Mouse (Mus musculus): ENCODE measurements around the gene Tssc4. TPM values are rescaled to one million over a fixed set of nuclear protein-coding genes. Genes with fewer than 3 reads are reported as not detected.
A peak's percentile ranks its signal among the peaks of the same experiment; 100 is the strongest.

Tssc4 gene
- total RNA-seq, 1 experiment: 51.0 TPM

DNA sequence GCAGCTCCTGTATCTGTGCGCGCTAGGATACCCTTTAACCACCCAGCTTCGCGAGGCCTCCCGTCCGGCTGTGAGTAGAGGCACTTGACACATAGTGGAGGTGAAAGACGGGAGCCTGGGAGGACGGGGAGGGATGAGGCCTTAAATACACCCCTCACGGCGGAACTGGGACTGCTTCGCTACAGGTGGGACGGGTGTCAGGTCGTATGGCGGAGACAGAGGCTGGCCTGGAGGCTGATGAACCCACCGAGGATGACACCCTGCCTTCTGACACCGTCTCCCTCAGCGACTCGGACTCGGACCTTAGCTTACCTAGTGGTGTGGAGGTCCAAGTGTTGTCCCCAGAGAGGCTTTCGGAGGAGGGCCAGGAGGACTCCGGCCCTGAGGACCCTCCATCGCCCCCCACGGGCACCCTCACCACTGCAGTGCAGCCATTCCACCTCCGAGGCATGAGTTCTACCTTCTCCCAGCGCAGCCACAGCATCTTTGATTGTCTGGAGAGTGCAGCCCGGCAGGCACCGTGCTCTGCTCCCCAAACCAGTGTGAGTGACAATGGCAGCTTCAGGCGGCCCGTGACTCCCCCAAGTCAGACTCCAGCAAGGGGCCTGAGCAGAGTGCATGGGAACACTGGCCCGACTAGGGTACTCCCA, 827 bp downstream of the Tssc4 start:
- TF ChIP-seq CHD2 (IDR thresholded peaks at IDR 0.05; ENCODE audit: low read depth, low read length) (no peak), HCFC1 (IDR thresholded peaks at IDR 0.05; ENCODE audit: borderline replicate concordance, insufficient read depth, low read length) (no peak), ZC3H11A (IDR thresholded peaks at IDR 0.05; ENCODE audit: borderline replicate concordance, low read depth, low read length) (no peak), ZNF384 (IDR thresholded peaks at IDR 0.05; ENCODE audit: low read depth, low read length) (no peak), MAFK (IDR thresholded peaks at IDR 0.05; ENCODE audit: insufficient read depth, low read depth, low read length) (no peak)
- Histone ChIP-seq H3K9me3 (ENCODE audit: control insufficient read depth, insufficient read depth, low read depth, low read length) (no peaks in the 10 kb centered on the region), H3K27ac (ENCODE audit: insufficient read depth, low read depth, low read length, poor library complexity, severe bottlenecking) (peak overlapping the region; percentile 0; the same call in 1 of the 2 replicates), H3K4me1 (ENCODE audit: control insufficient read depth in 2 of 2, insufficient read depth in 2 of 2, low read length in 2 of 2, poor library complexity in 1 of 2) (peaks cover 0 to 15% of the 10 kb centered on the region in 2 experiments; a peak in 1 of 4 replicates), H3K9ac (ENCODE audit: insufficient read depth, low read depth, low read length, poor library complexity, severe bottlenecking) (peak overlapping the region; percentile 83), H3K4me3 (ENCODE audit: insufficient read depth in 1 of 2, low read depth in 1 of 2, low read length in 2 of 2, poor library complexity in 1 of 2, severe bottlenecking in 1 of 2) (peak overlapping the region; percentile 75 to 76), H3K36me3 (ENCODE audit: control insufficient read depth, insufficient read depth, low read length, poor library complexity, severe bottlenecking) (peaks cover 37% of the 10 kb centered on the region)
- in situ Hi-C loops (cut with MboI; ENCODE audit: low sequenced_read_pairs in 2 of 2, unreplicated experiment in 2 of 2): no loop called here
- no peak for DNase-seq (ENCODE audit: low read depth, low spot score)

DNA sequence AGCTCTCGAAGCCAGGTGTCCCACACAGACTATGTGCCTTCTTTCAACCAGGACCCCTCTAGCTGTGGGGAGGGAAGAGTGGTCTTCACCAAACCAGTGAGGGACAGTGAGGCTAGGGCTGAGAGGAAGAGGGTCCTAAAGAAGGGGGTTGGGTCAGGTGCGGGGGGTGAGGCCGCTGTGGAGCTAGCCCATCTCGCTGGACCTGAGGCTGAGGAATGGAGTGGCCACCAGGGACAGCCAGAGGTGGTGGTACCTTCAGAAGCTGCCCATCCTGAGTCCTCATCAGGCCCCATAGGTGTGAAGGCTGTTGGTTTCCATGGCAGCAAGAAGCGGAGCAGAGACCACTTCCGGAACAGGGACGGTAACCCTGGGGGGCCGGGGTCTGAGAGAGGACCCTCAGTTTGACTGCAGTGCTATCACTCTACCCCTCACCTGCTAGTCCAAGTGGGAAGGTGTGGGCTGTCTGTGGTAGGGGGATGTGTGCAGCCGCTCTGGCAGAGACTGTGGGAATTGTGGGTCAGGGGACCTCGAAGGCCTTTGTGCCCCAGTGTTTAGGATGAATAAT, 1.5 kb downstream of the Tssc4 start:
- H3K27ac ChIP-seq (ENCODE audit: insufficient read depth, low read depth, low read length, poor library complexity, severe bottlenecking): no peak overlapping the region
- TF ChIP-seq MAFK (IDR thresholded peaks at IDR 0.05; ENCODE audit: insufficient read depth, low read depth, low read length) (no peak), CHD2 (IDR thresholded peaks at IDR 0.05; ENCODE audit: low read depth, low read length) (no peak), HCFC1 (IDR thresholded peaks at IDR 0.05; ENCODE audit: borderline replicate concordance, insufficient read depth, low read length) (no peak), ZC3H11A (IDR thresholded peaks at IDR 0.05; ENCODE audit: borderline replicate concordance, low read depth, low read length) (no peak), ZNF384 (IDR thresholded peaks at IDR 0.05; ENCODE audit: low read depth, low read length) (no peak)
- peak overlapping the region; percentile 83 for H3K9ac ChIP-seq (ENCODE audit: insufficient read depth, low read depth, low read length, poor library complexity, severe bottlenecking)
- DNase-seq (ENCODE audit: low read depth, low spot score): no peak
- H3K4me3 ChIP-seq (ENCODE audit: insufficient read depth in 1 of 2, low read depth in 1 of 2, low read length in 2 of 2, poor library complexity in 1 of 2, severe bottlenecking in 1 of 2): peak overlapping the region; percentile 75 to 76
- in situ Hi-C loops (cut with MboI; ENCODE audit: low sequenced_read_pairs in 2 of 2, unreplicated experiment in 2 of 2): no loop called here
- no peaks in the 10 kb centered on the region for H3K9me3 ChIP-seq (ENCODE audit: control insufficient read depth, insufficient read depth, low read depth, low read length)
- peaks cover 0 to 15% of the 10 kb centered on the region in 2 experiments; a peak in 1 of 4 replicates for H3K4me1 ChIP-seq (ENCODE audit: control insufficient read depth in 2 of 2, insufficient read depth in 2 of 2, low read length in 2 of 2, poor library complexity in 1 of 2)
- H3K36me3 ChIP-seq (ENCODE audit: control insufficient read depth, insufficient read depth, low read length, poor library complexity, severe bottlenecking): peaks cover 30% of the 10 kb centered on the region

DNA sequence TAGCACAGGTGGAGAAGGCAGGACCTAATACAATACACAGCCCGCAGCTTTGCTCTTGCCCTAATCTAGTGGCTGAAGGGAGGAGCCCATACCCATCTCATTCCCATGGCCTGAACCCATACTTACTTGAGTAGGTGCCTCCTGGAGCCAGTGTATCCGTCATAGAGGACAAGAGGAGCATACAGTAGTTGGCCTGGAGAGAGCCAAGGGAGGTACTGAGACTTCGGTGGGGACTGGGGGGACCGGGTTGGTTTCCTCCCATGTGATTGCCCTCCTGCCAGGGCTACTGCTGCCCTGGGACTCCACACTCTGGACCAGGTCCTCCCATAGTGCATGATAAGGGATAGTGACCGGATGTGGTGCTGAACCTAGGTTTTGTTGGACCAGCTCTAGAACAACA, 3.6 kb downstream of the Tssc4 start:
- Histone ChIP-seq H3K27ac (ENCODE audit: insufficient read depth, low read depth, low read length, poor library complexity, severe bottlenecking) (no peak overlapping the region), H3K4me1 (ENCODE audit: control insufficient read depth in 2 of 2, insufficient read depth in 2 of 2, low read length in 2 of 2, poor library complexity in 1 of 2) (peaks cover 0 to 13% of the 10 kb centered on the region in 2 experiments; a peak in 1 of 4 replicates), H3K9ac (ENCODE audit: insufficient read depth, low read depth, low read length, poor library complexity, severe bottlenecking) (no peak overlapping the region), H3K36me3 (ENCODE audit: control insufficient read depth, insufficient read depth, low read length, poor library complexity, severe bottlenecking) (peaks cover 11% of the 10 kb centered on the region; the same call in 1 of the 2 replicates), H3K4me3 (ENCODE audit: insufficient read depth in 1 of 2, low read depth in 1 of 2, low read length in 2 of 2, poor library complexity in 1 of 2, severe bottlenecking in 1 of 2) (no peak overlapping the region), H3K9me3 (ENCODE audit: control insufficient read depth, insufficient read depth, low read depth, low read length) (no peaks in the 10 kb centered on the region)
- TF ChIP-seq HCFC1 (IDR thresholded peaks at IDR 0.05; ENCODE audit: borderline replicate concordance, insufficient read depth, low read length): no peak
- no peak for TF ChIP-seq MAFK (IDR thresholded peaks at IDR 0.05; ENCODE audit: insufficient read depth, low read depth, low read length)
- TF ChIP-seq ZNF384 (IDR thresholded peaks at IDR 0.05; ENCODE audit: low read depth, low read length): no peak
- TF ChIP-seq CHD2 (IDR thresholded peaks at IDR 0.05; ENCODE audit: low read depth, low read length): no peak
- TF ChIP-seq ZC3H11A (IDR thresholded peaks at IDR 0.05; ENCODE audit: borderline replicate concordance, low read depth, low read length): no peak
- DNase-seq (ENCODE audit: low read depth, low spot score): no peak
- in situ Hi-C loops (cut with MboI; ENCODE audit: low sequenced_read_pairs in 2 of 2, unreplicated experiment in 2 of 2): no loop called here

DNA sequence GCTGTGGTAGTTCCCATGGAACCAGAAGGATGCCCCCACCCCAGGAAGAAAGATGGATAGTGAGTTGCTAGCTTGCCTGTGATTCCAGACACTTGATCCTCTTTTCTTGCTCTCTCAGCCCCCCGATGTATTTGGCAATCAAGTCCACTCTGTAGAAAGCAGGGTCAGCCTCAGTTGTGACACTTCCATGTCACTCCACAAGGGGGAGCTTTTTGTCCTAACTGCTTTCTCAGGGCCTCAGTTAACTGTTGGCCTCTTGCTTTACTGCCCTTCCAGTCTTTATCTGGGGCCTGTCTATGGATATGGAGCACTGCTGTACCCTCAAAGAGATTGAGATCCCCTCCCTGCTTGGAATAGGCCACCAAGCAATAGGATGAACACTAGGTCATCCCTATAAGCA, 4.0 kb downstream of the Tssc4 start:
- no peak for TF ChIP-seq HCFC1 (IDR thresholded peaks at IDR 0.05; ENCODE audit: borderline replicate concordance, insufficient read depth, low read length)
- TF ChIP-seq ZC3H11A (IDR thresholded peaks at IDR 0.05; ENCODE audit: borderline replicate concordance, low read depth, low read length): no peak
- no peak for TF ChIP-seq ZNF384 (IDR thresholded peaks at IDR 0.05; ENCODE audit: low read depth, low read length)
- TF ChIP-seq MAFK (IDR thresholded peaks at IDR 0.05; ENCODE audit: insufficient read depth, low read depth, low read length): no peak
- no peak for TF ChIP-seq CHD2 (IDR thresholded peaks at IDR 0.05; ENCODE audit: low read depth, low read length)
- Histone ChIP-seq H3K4me1 (ENCODE audit: control insufficient read depth in 2 of 2, insufficient read depth in 2 of 2, low read length in 2 of 2, poor library complexity in 1 of 2) (peaks cover 0 to 9% of the 10 kb centered on the region in 2 experiments; a peak in 1 of 4 replicates), H3K27ac (ENCODE audit: insufficient read depth, low read depth, low read length, poor library complexity, severe bottlenecking) (no peak overlapping the region), H3K36me3 (ENCODE audit: control insufficient read depth, insufficient read depth, low read length, poor library complexity, severe bottlenecking) (peaks cover 9% of the 10 kb centered on the region; the same call in 1 of the 2 replicates), H3K9ac (ENCODE audit: insufficient read depth, low read depth, low read length, poor library complexity, severe bottlenecking) (no peak overlapping the region), H3K9me3 (ENCODE audit: control insufficient read depth, insufficient read depth, low read depth, low read length) (no peaks in the 10 kb centered on the region), H3K4me3 (ENCODE audit: insufficient read depth in 1 of 2, low read depth in 1 of 2, low read length in 2 of 2, poor library complexity in 1 of 2, severe bottlenecking in 1 of 2) (no peak overlapping the region)
- no peak for DNase-seq (ENCODE audit: low read depth, low spot score)
- in situ Hi-C loops (cut with MboI; ENCODE audit: low sequenced_read_pairs in 2 of 2, unreplicated experiment in 2 of 2): no loop called here
